Mouse (Mus musculus) embryo, embryonic 10 days (tissue): ENCODE data around the gene Aldoart1.

Source experiments
- DNase-seq: peaks from one replicate; pipeline ENCODE4 v3.0.0-alpha.2; 2015; ENCODE audit warnings: low spot score

The Aldoart1 gene

GRCm38 (mm10) chr4:72852534-72852933 lies at the start of gene Aldoart1:
Gene Aldoart1, minus strand, starts transcription at chr4:72852634.
- no peak for DNase-seq

DNA sequence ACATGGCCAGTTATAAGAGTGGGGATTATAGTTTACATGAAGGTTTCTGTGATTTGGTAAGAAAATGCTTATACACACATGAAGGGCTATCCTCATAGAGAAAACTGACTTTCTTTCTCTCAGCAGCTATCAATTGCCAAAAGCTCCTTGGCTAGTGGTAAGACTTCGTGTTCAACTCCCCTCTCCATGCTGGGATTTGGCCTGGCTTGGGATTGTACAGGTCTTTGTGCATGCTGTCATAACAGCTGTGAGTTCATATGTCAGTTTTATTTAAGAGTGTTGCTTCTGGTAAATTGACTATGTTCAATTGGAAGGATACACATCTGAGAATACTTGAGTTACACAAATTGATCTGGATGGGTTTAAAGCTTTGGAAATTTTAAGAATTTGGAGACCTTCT lies 49.1 kb upstream of the Aldoart1 start:
- DNase-seq = no peak

GRCm38 (mm10) chr4:72865371-72866075 lies 13.1 kb upstream of the Aldoart1 start:
- DNase-seq = no peak

GRCm38 (mm10) chr4:72844276-72844675 lies 8.2 kb downstream of the Aldoart1 start:
- no peak for DNase-seq

- no peak for DNase-seq
These were observed 9.4 kb downstream of the Aldoart1 start for GRCm38 (mm10) chr4:72843025-72843424.

DNA sequence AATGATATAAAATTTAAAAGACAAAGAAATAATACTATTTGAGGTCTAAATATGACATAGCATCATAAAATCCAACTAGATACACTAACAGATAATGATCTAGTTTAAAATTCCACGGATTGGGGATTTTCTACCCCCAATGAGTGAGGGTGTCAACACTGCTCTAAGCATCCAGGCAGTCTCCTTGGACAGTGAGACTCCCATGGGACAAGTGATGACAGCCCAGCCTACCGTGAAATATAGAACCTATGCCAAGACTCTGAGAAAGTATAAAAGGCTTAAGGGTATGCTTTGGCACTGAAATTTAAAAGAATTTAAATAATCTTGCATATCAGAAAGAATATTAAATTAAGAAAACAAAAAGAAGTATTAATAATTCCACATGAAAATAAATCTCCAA lies 16.0 kb downstream of the Aldoart1 start:
- DNase-seq = no peak

DNA sequence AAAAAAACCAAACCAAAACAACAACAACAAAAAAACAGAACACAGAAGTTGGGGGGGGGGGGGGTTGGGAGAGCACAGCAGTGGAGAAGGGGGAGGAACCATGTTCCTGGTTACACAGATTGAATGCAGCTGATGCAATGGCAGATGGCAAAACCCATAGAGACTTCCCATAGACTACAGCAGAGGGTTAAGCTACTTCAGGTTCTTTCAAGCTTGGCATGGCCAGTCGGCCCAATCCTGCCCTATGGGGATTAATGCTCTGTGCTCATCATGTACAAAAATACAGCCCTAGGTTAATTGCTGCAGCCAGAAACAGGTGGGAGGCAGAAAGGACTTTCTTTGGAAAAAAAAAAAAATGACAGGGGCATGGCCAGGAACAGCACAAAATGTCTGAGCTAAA lies 17.0 kb downstream of the Aldoart1 start:
- no peak for DNase-seq

DNA sequence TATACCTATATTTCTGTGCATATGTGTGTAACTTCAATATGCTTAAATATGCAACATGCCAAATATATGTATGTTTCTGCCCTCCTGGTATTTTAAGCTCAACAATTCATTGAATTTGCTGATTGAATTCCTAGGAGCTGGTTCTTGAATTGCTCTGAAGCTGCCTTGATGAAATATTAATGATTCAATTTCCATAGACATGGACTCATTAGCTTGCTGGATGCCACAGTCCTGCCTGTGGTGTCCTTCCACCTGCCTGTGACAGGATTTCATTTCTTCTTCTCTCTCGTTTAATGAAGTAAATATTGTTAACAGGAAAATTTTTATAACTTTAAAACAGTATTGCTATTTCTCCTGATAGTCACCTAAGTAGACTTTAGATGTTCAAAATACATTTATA lies 51.6 kb downstream of the Aldoart1 start:
- no peak for DNase-seq
